Comparison of ENCODE assay signal across 24 mouse cellular contexts in the genomic region with DNA sequence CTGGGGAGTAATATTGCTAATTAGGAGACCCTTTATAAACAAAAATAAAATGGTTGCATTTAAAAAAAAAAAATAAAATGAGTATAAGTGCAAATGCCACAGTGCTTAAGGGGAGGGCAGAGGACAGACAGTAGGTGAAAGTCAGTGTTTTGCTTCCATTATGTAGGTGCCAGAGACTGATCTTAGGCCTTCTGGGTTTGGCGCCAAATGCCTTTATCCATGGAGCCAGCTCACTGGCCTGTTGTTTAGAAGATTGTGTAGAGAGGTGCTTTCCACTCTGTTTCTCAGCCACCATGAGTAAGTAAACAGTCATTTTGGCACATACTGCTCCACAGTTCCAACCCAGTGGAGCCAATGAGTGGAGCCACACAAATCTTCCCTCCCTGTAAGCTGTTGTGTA. TPM values are rescaled to one million over a fixed set of nuclear protein-coding genes. Genes with fewer than 3 reads are reported as not detected.
DNase-seq lines count a peak whose midpoint lies in the region; ATAC-seq lines count a peak whose summit lies in the region.
"Had no signal": no experiment of that assay in that cellular context is flagged by ENCODE, and none has a peak within 500 bp of the region (broad histone marks: within the 10 kb centered on the region; RNA-seq: fewer than 3 reads in every experiment).

No protein-coding gene starts in this region.

- WGBS in forebrain, embryonic 15.5 days: 91% methylated on average over 1 of the region's 1 CpGs
- WGBS in forebrain, embryonic 10.5 days: 91% methylated on average over 1 of the region's 1 CpGs
- WGBS in hindbrain, embryonic 16.5 days: 76% methylated on average over 1 of the region's 1 CpGs
- 96% methylated on average over 1 of the region's 1 CpGs for WGBS in hindbrain, embryonic 11.5 days
- 87% methylated on average over 1 of the region's 1 CpGs for WGBS in midbrain, embryonic 15.5 days
- whole genome bisulfite sequencing in midbrain, embryonic 13.5 days: 93% methylated on average over 1 of the region's 1 CpGs
- WGBS in neural tube, embryonic 15.5 days: 86% methylated on average over 1 of the region's 1 CpGs

- H3K27ac ChIP-seq in forebrain, embryonic 15.5 days (replicated peaks): no peak overlapping the region
- no peak overlapping the region for H3K27ac ChIP-seq in forebrain, embryonic 10.5 days
- no peak overlapping the region for H3K27ac ChIP-seq in hindbrain, embryonic 16.5 days (ENCODE audit: low read depth, low read length)
- H3K27ac ChIP-seq in hindbrain, embryonic 11.5 days (ENCODE audit: low read depth, low read length): no peak overlapping the region
- no peak overlapping the region for H3K27ac ChIP-seq in midbrain, embryonic 15.5 days
- no peak overlapping the region for H3K27ac ChIP-seq in midbrain, embryonic 13.5 days
- H3K27ac ChIP-seq in neural tube, embryonic 15.5 days (replicated peaks): peak overlapping the region; percentile 13; the same call in 1 of the 2 replicates
- H3K27ac ChIP-seq: embryonic facial prominence, embryonic 13.5 days; heart, embryonic 15.5 days; limb, embryonic 15.5 days; liver, embryonic 14.5 days; lung, embryonic 15.5 days had no signal

- peak; percentile 36; the same call in 1 of the 2 replicates for ATAC-seq in forebrain, embryonic 15.5 days (replicated peaks)
- ATAC-seq in hindbrain, embryonic 16.5 days: peak; percentile 72
- no peak for ATAC-seq in hindbrain, embryonic 11.5 days (ENCODE audit: low FRiP score)
- peak; percentile 37; the same call in 1 of the 2 replicates for ATAC-seq in midbrain, embryonic 15.5 days (replicated peaks)
- no peak for ATAC-seq in midbrain, embryonic 13.5 days
- peak; percentile 40; the same call in 1 of the 2 replicates for ATAC-seq in neural tube, embryonic 15.5 days (ENCODE audit: low FRiP score)

- H3K27me3 ChIP-seq in forebrain, embryonic 15.5 days: no peaks in the 10 kb centered on the region
- no peaks in the 10 kb centered on the region for H3K27me3 ChIP-seq in forebrain, embryonic 10.5 days (ENCODE audit: poor library complexity, severe bottlenecking)
- H3K27me3 ChIP-seq in hindbrain, embryonic 16.5 days (replicated peaks; ENCODE audit: control insufficient read depth, insufficient read depth, low read length): no peaks in the 10 kb centered on the region
- H3K27me3 ChIP-seq in hindbrain, embryonic 11.5 days (ENCODE audit: control insufficient read depth, insufficient read depth, low read length): no peaks in the 10 kb centered on the region
- H3K27me3 ChIP-seq in midbrain, embryonic 15.5 days (replicated peaks): no peaks in the 10 kb centered on the region
- H3K27me3 ChIP-seq in midbrain, embryonic 13.5 days: no peaks in the 10 kb centered on the region
- H3K27me3 ChIP-seq in neural tube, embryonic 15.5 days (replicated peaks): no peaks in the 10 kb centered on the region
- H3K27me3 ChIP-seq: embryonic facial prominence, embryonic 13.5 days; heart, embryonic 15.5 days; limb, embryonic 15.5 days; lung, embryonic 15.5 days; megakaryocyte, embryonic 14.5 days had no signal

- H3K4me1 ChIP-seq in forebrain, embryonic 15.5 days: no peaks in the 10 kb centered on the region
- H3K4me1 ChIP-seq in forebrain, embryonic 10.5 days: no peaks in the 10 kb centered on the region
- H3K4me1 ChIP-seq in hindbrain, embryonic 16.5 days (ENCODE audit: control insufficient read depth, insufficient read depth, low read depth, low read length): no peaks in the 10 kb centered on the region
- H3K4me1 ChIP-seq in hindbrain, embryonic 11.5 days (replicated peaks; ENCODE audit: control insufficient read depth, insufficient read depth, low read length): no peaks in the 10 kb centered on the region
- no peaks in the 10 kb centered on the region for H3K4me1 ChIP-seq in midbrain, embryonic 15.5 days
- H3K4me1 ChIP-seq in midbrain, embryonic 13.5 days (replicated peaks): no peaks in the 10 kb centered on the region
- no peaks in the 10 kb centered on the region for H3K4me1 ChIP-seq in neural tube, embryonic 15.5 days
- H3K4me1 ChIP-seq: embryonic facial prominence, embryonic 13.5 days; heart, embryonic 15.5 days; limb, embryonic 15.5 days; lung, embryonic 15.5 days had no signal

- no peak overlapping the region for H3K4me2 ChIP-seq in forebrain, embryonic 15.5 days (replicated peaks)
- H3K4me2 ChIP-seq in hindbrain, embryonic 16.5 days (ENCODE audit: low read length): no peak overlapping the region
- no peak overlapping the region for H3K4me2 ChIP-seq in hindbrain, embryonic 11.5 days (replicated peaks; ENCODE audit: low read depth, low read length)
- H3K4me2 ChIP-seq in midbrain, embryonic 15.5 days: no peak overlapping the region
- H3K4me2 ChIP-seq in midbrain, embryonic 13.5 days (replicated peaks): no peak overlapping the region
- H3K4me2 ChIP-seq in neural tube, embryonic 15.5 days: no peak overlapping the region
- H3K4me2 ChIP-seq: embryonic facial prominence, embryonic 13.5 days; heart, embryonic 15.5 days; limb, embryonic 15.5 days; lung, embryonic 15.5 days had no signal

- no peak overlapping the region for H3K4me3 ChIP-seq in forebrain, embryonic 15.5 days
- no peak overlapping the region for H3K4me3 ChIP-seq in forebrain, embryonic 10.5 days
- no peak overlapping the region for H3K4me3 ChIP-seq in hindbrain, embryonic 16.5 days (ENCODE audit: low read length)
- H3K4me3 ChIP-seq in hindbrain, embryonic 11.5 days (ENCODE audit: low read depth, low read length): no peak overlapping the region
- no peak overlapping the region for H3K4me3 ChIP-seq in midbrain, embryonic 15.5 days
- no peak overlapping the region for H3K4me3 ChIP-seq in midbrain, embryonic 13.5 days (replicated peaks)
- no peak overlapping the region for H3K4me3 ChIP-seq in neural tube, embryonic 15.5 days (replicated peaks)
- H3K4me3 ChIP-seq: embryonic facial prominence, embryonic 13.5 days; erythroblast, embryonic 14.5 days; heart, embryonic 15.5 days; limb, embryonic 15.5 days; lung, embryonic 15.5 days; megakaryocyte, embryonic 14.5 days had no signal

- DNase-seq in forebrain, embryonic 10.5 days (ENCODE audit: extremely low spot score, low spot score): no peak
- no peak for DNase-seq in hindbrain, embryonic 11.5 days (ENCODE audit: low spot score)
- no peak for DNase-seq in gastrocnemius, postnatal 4 days (ENCODE audit: low spot score in 2 of 2)
- DNase-seq: adrenal gland, adult 2 months; cerebellum, adult 18-20 months; cerebellum, postnatal 36 days; embryo, embryonic 11 days; gastrocnemius, postnatal 25 days; heart, postnatal 36 days; kidney, adult 2 months; left cerebral cortex, postnatal 4 days; lung, postnatal 36 days had no signal

- no peak overlapping the region for H3K9ac ChIP-seq in forebrain, embryonic 15.5 days (replicated peaks)
- no peak overlapping the region for H3K9ac ChIP-seq in hindbrain, embryonic 16.5 days (ENCODE audit: low read depth, low read length)
- H3K9ac ChIP-seq in hindbrain, embryonic 11.5 days (ENCODE audit: low read depth, low read length): no peak overlapping the region
- H3K9ac ChIP-seq in midbrain, embryonic 15.5 days: no peak overlapping the region
- no peak overlapping the region for H3K9ac ChIP-seq in midbrain, embryonic 13.5 days (replicated peaks)
- no peak overlapping the region for H3K9ac ChIP-seq in neural tube, embryonic 15.5 days (replicated peaks)
- H3K9ac ChIP-seq: embryonic facial prominence, embryonic 13.5 days; heart, embryonic 15.5 days; limb, embryonic 15.5 days; liver, embryonic 14.5 days; lung, embryonic 15.5 days had no signal

- no peaks in the 10 kb centered on the region for H3K9me3 ChIP-seq in forebrain, embryonic 15.5 days
- H3K9me3 ChIP-seq in forebrain, embryonic 10.5 days: no peaks in the 10 kb centered on the region
- H3K9me3 ChIP-seq in hindbrain, embryonic 16.5 days (ENCODE audit: control insufficient read depth, low read length): no peaks in the 10 kb centered on the region
- H3K9me3 ChIP-seq in hindbrain, embryonic 11.5 days (ENCODE audit: control insufficient read depth, low read length): no peaks in the 10 kb centered on the region
- H3K9me3 ChIP-seq in midbrain, embryonic 15.5 days: no peaks in the 10 kb centered on the region
- no peaks in the 10 kb centered on the region for H3K9me3 ChIP-seq in midbrain, embryonic 13.5 days
- H3K9me3 ChIP-seq in neural tube, embryonic 15.5 days (replicated peaks): no peaks in the 10 kb centered on the region
- H3K9me3 ChIP-seq: embryonic facial prominence, embryonic 13.5 days; heart, embryonic 15.5 days; limb, embryonic 15.5 days; lung, embryonic 15.5 days; megakaryocyte, embryonic 14.5 days had no signal

- peaks cover 52% of the 10 kb centered on the region for H3K36me3 ChIP-seq in forebrain, embryonic 15.5 days
- H3K36me3 ChIP-seq in forebrain, embryonic 10.5 days (replicated peaks): peaks cover 81% of the 10 kb centered on the region
- peaks cover 22% of the 10 kb centered on the region for H3K36me3 ChIP-seq in hindbrain, embryonic 16.5 days (ENCODE audit: control insufficient read depth, insufficient read depth, low read length)
- H3K36me3 ChIP-seq in hindbrain, embryonic 11.5 days (ENCODE audit: control insufficient read depth, insufficient read depth, low read length): peaks cover 6% of the 10 kb centered on the region; the same call in 1 of the 2 replicates
- peaks cover 33% of the 10 kb centered on the region for H3K36me3 ChIP-seq in midbrain, embryonic 15.5 days (replicated peaks)
- H3K36me3 ChIP-seq in midbrain, embryonic 13.5 days: peaks cover 59% of the 10 kb centered on the region
- peaks cover 32% of the 10 kb centered on the region for H3K36me3 ChIP-seq in neural tube, embryonic 15.5 days

RNA-seq across cellular contexts. Expression of gene Hpgds, which starts 27.2 kb away (rescaled TPM):
- 4.7 and 5.9 TPM in 2 replicates for polyA plus RNA-seq in forebrain, embryonic 15.5 days (2015; fragmentation: Nextera tagmentation; extraction: Ambion mirVana)
- 2.4 and 4.0 TPM in 2 replicates for polyA plus RNA-seq in forebrain, embryonic 10.5 days (2016; fragmentation: Nextera tagmentation; extraction: Ambion mirVana)
- 3.9 and 4.6 TPM in 2 replicates for polyA plus RNA-seq in hindbrain, embryonic 16.5 days (2015; fragmentation: Nextera tagmentation; extraction: Ambion mirVana)
- polyA plus RNA-seq in hindbrain, embryonic 11.5 days (2014; fragmentation: Nextera tagmentation; extraction: Ambion mirVana): 13.5 and 18.0 TPM in 2 replicates
- 4.3 and 4.8 TPM in 2 replicates for polyA plus RNA-seq in midbrain, embryonic 15.5 days (2015; fragmentation: Nextera tagmentation; extraction: Ambion mirVana)
- 6.0 and 7.1 TPM in 2 replicates for polyA plus RNA-seq in midbrain, embryonic 13.5 days (2015; fragmentation: Nextera tagmentation; extraction: Ambion mirVana)
- polyA plus RNA-seq in neural tube, embryonic 15.5 days (2015; fragmentation: Nextera tagmentation; extraction: Ambion mirVana): 5.0 and 6.0 TPM in 2 replicates
- total RNA-seq in gastrocnemius, postnatal 4 days (2021): 1 to 10 TPM; 4.3 to 4.5 TPM
- polyA plus RNA-seq: erythroblast, embryonic 14.5 days had no signal

Comparison
In these comparisons a context has a peak if more than half of its experiments do, and no peak if none do; other contexts are left out.
1. ATAC-seq: peak in forebrain, embryonic 15.5 days (single experiment), hindbrain, embryonic 16.5 days (single experiment), midbrain, embryonic 15.5 days (single experiment) and neural tube, embryonic 15.5 days (single experiment); none in hindbrain, embryonic 11.5 days (single experiment) and midbrain, embryonic 13.5 days (single experiment).